Mouse (Mus musculus) limb, embryonic 15.5 days (tissue): ENCODE measurements around the gene Fam71a. TPM values are rescaled to one million over a fixed set of nuclear protein-coding genes. Genes with fewer than 3 reads are reported as not detected.

Source experiments
- ATAC-seq: fragments of 200-750 bp; cut with Nextera tagmentation; 2 replicates; pipeline ENCODE4 v1.8.0; 2017; ENCODE audit warnings: low read depth, moderate TSS enrichment; ENCODE audit not compliant: insufficient number of reproducible peaks, low FRiP score, low TSS enrichment
- H3K27ac ChIP-seq: fragments of 300-500 bp; sonication (generic); 2 replicates; pipeline ENCODE4 v1.5.1; 2015; ENCODE audit warnings: moderate library complexity, mild to moderate bottlenecking, inconsistent platforms
- H3K27me3 ChIP-seq: fragments of 300-500 bp; sonication (generic); 2 replicates; pipeline ENCODE4 v1.6.1; 2015; ENCODE audit warnings: inconsistent platforms
- H3K36me3 ChIP-seq: fragments of 300-500 bp; sonication (generic); 2 replicates; pipeline ENCODE4 v1.6.1; 2015; ENCODE audit warnings: inconsistent platforms
- H3K4me1 ChIP-seq: fragments of 300-500 bp; sonication (generic); 2 replicates; pipeline ENCODE4 v1.6.1; 2015; ENCODE audit warnings: inconsistent platforms
- H3K4me2 ChIP-seq: fragments of 300-500 bp; sonication (generic); 2 replicates; pipeline ENCODE4 v1.6.1; 2015; ENCODE audit warnings: mild to moderate bottlenecking, inconsistent platforms
- H3K4me3 ChIP-seq: fragments of 300-500 bp; sonication (generic); 2 replicates; pipeline ENCODE4 v1.5.1; 2015; ENCODE audit warnings: mild to moderate bottlenecking, inconsistent platforms
- H3K9ac ChIP-seq: fragments of 300-500 bp; sonication (generic); 2 replicates; pipeline ENCODE4 v1.6.1; 2015; ENCODE audit warnings: inconsistent platforms
- H3K9me3 ChIP-seq: fragments of 300-500 bp; sonication (generic); 2 replicates; pipeline ENCODE4 v1.6.1; 2016; ENCODE audit warnings: inconsistent platforms
- WGBS: fragments of 180-500 bp; shearing (Covaris S2); methylation state at CpG from one replicate; pipeline ENCODE4 v1.1.7; 2015; 5-methylcytosine and 5-hydroxymethylcytosine counted together
- polyA plus RNA-seq: library from polyadenylated mRNA; unstranded; fragments of >200 nt; fragmentation: Nextera tagmentation; extraction: Ambion mirVana; gene quantifications from 2 replicates; pipeline ENCODE4 v1.2.1, GENCODE M21; 2015

The Fam71a gene
- polyA plus RNA-seq, result not detected in 2 replicates

GRCm38 (mm10) chr1:191164717-191165116 is at the start of gene Fam71a:
TSS of gene Fam71a (minus strand) at chr1:191164817.
- Histone ChIP-seq H3K36me3 (no peaks in the 10 kb centered on the region), H3K9me3 (peaks cover 2% of the 10 kb centered on the region; the same call in 1 of the 2 replicates), H3K27ac (no peak within 1 kb of the TSS), H3K9ac (no peak within 1 kb of the TSS), H3K4me1 (no peaks in the 10 kb centered on the region; the same call in 1 of the 2 replicates), H3K27me3 (no peaks in the 10 kb centered on the region), H3K4me3 (no peak within 1 kb of the TSS), H3K4me2 (no peak within 1 kb of the TSS)
- 77% methylated on average over 3 of the region's 3 CpGs for WGBS
- ATAC-seq, result no peak

GRCm38 (mm10) chr1:191211096-191211495 is 46.5 kb upstream of the Fam71a start:
- 64% methylated on average over 2 of the region's 2 CpGs for WGBS
- no peak for ATAC-seq
- H3K27me3 ChIP-seq, result no peaks in the 10 kb centered on the region
- no peak overlapping the region for H3K27ac ChIP-seq
- H3K4me3 ChIP-seq, result no peak overlapping the region
- H3K9ac ChIP-seq, result no peak overlapping the region
- no peaks in the 10 kb centered on the region for H3K4me1 ChIP-seq
- H3K36me3 ChIP-seq, result no peaks in the 10 kb centered on the region
- H3K9me3 ChIP-seq, result no peaks in the 10 kb centered on the region
- H3K4me2 ChIP-seq, result no peak overlapping the region

- ATAC-seq, result no peak
- 83% methylated on average over 5 of the region's 5 CpGs for WGBS
- Histone ChIP-seq H3K27ac (no peak overlapping the region), H3K27me3 (no peaks in the 10 kb centered on the region), H3K4me1 (no peaks in the 10 kb centered on the region), H3K36me3 (no peaks in the 10 kb centered on the region), H3K4me3 (no peak overlapping the region), H3K4me2 (no peak overlapping the region), H3K9ac (no peak overlapping the region), H3K9me3 (no peaks in the 10 kb centered on the region)
These were observed 41.2 kb upstream of the Fam71a start for GRCm38 (mm10) chr1:191205791-191206190.

GRCm38 (mm10) chr1:191204876-191205275 is 40.3 kb upstream of the Fam71a start:
- Histone ChIP-seq H3K36me3 (no peaks in the 10 kb centered on the region), H3K27ac (no peak overlapping the region), H3K9me3 (no peaks in the 10 kb centered on the region), H3K4me3 (no peak overlapping the region), H3K4me1 (no peaks in the 10 kb centered on the region), H3K9ac (no peak overlapping the region), H3K4me2 (no peak overlapping the region), H3K27me3 (no peaks in the 10 kb centered on the region)
- ATAC-seq, result no peak
- 61% methylated on average over 5 of the region's 5 CpGs for WGBS

GRCm38 (mm10) chr1:191203496-191203895 is 38.9 kb upstream of the Fam71a start:
- H3K4me2 ChIP-seq, result no peak overlapping the region
- H3K27me3 ChIP-seq, result no peaks in the 10 kb centered on the region
- H3K27ac ChIP-seq, result no peak overlapping the region
- H3K36me3 ChIP-seq, result no peaks in the 10 kb centered on the region
- no peak overlapping the region for H3K4me3 ChIP-seq
- ATAC-seq, result no peak
- 64% methylated on average over 2 of the region's 2 CpGs for WGBS
- no peaks in the 10 kb centered on the region for H3K9me3 ChIP-seq
- no peak overlapping the region for H3K9ac ChIP-seq
- no peaks in the 10 kb centered on the region for H3K4me1 ChIP-seq

GRCm38 (mm10) chr1:191202208-191202952 is 37.8 kb upstream of the Fam71a start:
- Histone ChIP-seq H3K9me3 (no peaks in the 10 kb centered on the region), H3K4me2 (no peak overlapping the region), H3K27me3 (no peaks in the 10 kb centered on the region), H3K9ac (no peak overlapping the region), H3K4me1 (no peaks in the 10 kb centered on the region), H3K27ac (no peak overlapping the region), H3K4me3 (no peak overlapping the region), H3K36me3 (no peaks in the 10 kb centered on the region)
- ATAC-seq, result no peak
- 82% methylated on average over 11 of the region's 11 CpGs for WGBS

- H3K27me3 ChIP-seq, result no peaks in the 10 kb centered on the region
- no peaks in the 10 kb centered on the region for H3K4me1 ChIP-seq
- H3K9me3 ChIP-seq, result no peaks in the 10 kb centered on the region
- 88% methylated on average over 9 of the region's 9 CpGs for WGBS
- no peak overlapping the region for H3K4me2 ChIP-seq
- H3K4me3 ChIP-seq, result no peak overlapping the region
- no peak overlapping the region for H3K27ac ChIP-seq
- no peak for ATAC-seq
- no peak overlapping the region for H3K9ac ChIP-seq
- H3K36me3 ChIP-seq, result no peaks in the 10 kb centered on the region
These were observed 36.4 kb upstream of the Fam71a start for GRCm38 (mm10) chr1:191200816-191201602.

- Histone ChIP-seq H3K4me1 (peaks cover 3% of the 10 kb centered on the region; the same call in 1 of the 2 replicates), H3K9ac (no peak overlapping the region), H3K27ac (no peak overlapping the region), H3K36me3 (no peaks in the 10 kb centered on the region), H3K4me2 (no peak overlapping the region), H3K9me3 (no peaks in the 10 kb centered on the region), H3K27me3 (no peaks in the 10 kb centered on the region), H3K4me3 (no peak overlapping the region)
- WGBS, result 69% methylated on average over 7 of the region's 7 CpGs
- ATAC-seq, result no peak
These were observed 33.3 kb upstream of the Fam71a start for GRCm38 (mm10) chr1:191197916-191198315.

- Histone ChIP-seq H3K9ac (no peak overlapping the region), H3K4me1 (peaks cover 3% of the 10 kb centered on the region; the same call in 1 of the 2 replicates), H3K9me3 (no peaks in the 10 kb centered on the region), H3K27ac (no peak overlapping the region), H3K27me3 (0 out of 2 replicates have a peak, but pooled peaks cover 15% of the 10 kb centered on the region), H3K4me3 (no peak overlapping the region), H3K4me2 (no peak overlapping the region), H3K36me3 (no peaks in the 10 kb centered on the region)
- no peak for ATAC-seq
- 85% methylated on average over 6 of the region's 6 CpGs for WGBS
These were observed 31.4 kb upstream of the Fam71a start for GRCm38 (mm10) chr1:191196016-191196415.

- H3K4me2 ChIP-seq, result no peak overlapping the region
These were observed 29.2 kb upstream of the Fam71a start for GRCm38 (mm10) chr1:191193657-191194424.

GRCm38 (mm10) chr1:191192751-191193150 is 28.1 kb upstream of the Fam71a start:
- WGBS, result 79% methylated on average over 6 of the region's 6 CpGs
- Histone ChIP-seq H3K27ac (no peak overlapping the region), H3K9ac (no peak overlapping the region), H3K4me1 (peaks cover 3% of the 10 kb centered on the region; the same call in 1 of the 2 replicates), H3K36me3 (no peaks in the 10 kb centered on the region), H3K4me2 (no peak overlapping the region), H3K27me3 (peaks cover 34% of the 10 kb centered on the region), H3K4me3 (no peak overlapping the region), H3K9me3 (no peaks in the 10 kb centered on the region)
- no peak for ATAC-seq

More at GRCm38 (mm10) chr1:191193657-191194424, 29.2 kb upstream of the Fam71a start:
- peaks cover 25% of the 10 kb centered on the region for H3K27me3 ChIP-seq
- no peak overlapping the region for H3K9ac ChIP-seq
- ATAC-seq, result no peak
- no peak overlapping the region for H3K27ac ChIP-seq
- H3K36me3 ChIP-seq, result no peaks in the 10 kb centered on the region
- H3K9me3 ChIP-seq, result no peaks in the 10 kb centered on the region
- H3K4me1 ChIP-seq, result peaks cover 3% of the 10 kb centered on the region; the same call in 1 of the 2 replicates
- H3K4me3 ChIP-seq, result no peak overlapping the region
- WGBS, result 29% methylated on average over 14 of the region's 14 CpGs
